Mouse (Mus musculus): ENCODE data around the gene Psme3.

- TF ChIP-seq FOSL1 (IDR thresholded peaks at IDR 0.05; ENCODE audit: insufficient read depth, low read length, poor library complexity, severe bottlenecking) = no peak
- no peak for TF ChIP-seq CTCF (IDR thresholded peaks at IDR 0.05; ENCODE audit: control insufficient read depth, insufficient read depth, insufficient read length)
- TF ChIP-seq MYOG (IDR thresholded peaks at IDR 0.05; ENCODE audit: control insufficient read depth, extremely low read depth, insufficient read length) = no peak
- TF ChIP-seq USF1 (IDR thresholded peaks at IDR 0.05; ENCODE audit: low read depth) = no peak
Measured at GRCm38 (mm10) chr11:101328941-101329635, 13.1 kb downstream of the Psme3 start.

All from C2C12 (cell line).